Mouse (Mus musculus): ENCODE measurements around the gene Mgat3.

GRCm38 (mm10) chr15:80163716-80164115 is 9.8 kb upstream of the Mgat3 start:
- TF ChIP-seq CTCF (IDR thresholded peaks at IDR 0.05; ENCODE audit: insufficient read depth, low read depth, low read length): no peak
- TF ChIP-seq POLR2A (IDR thresholded peaks at IDR 0.05; ENCODE audit: insufficient read depth, low read depth, low read length): no peak

Measured in olfactory bulb, adult 2 months (tissue).